Mouse (Mus musculus): ENCODE measurements at regions not wholly inside any gene's neighbourhood (a gene's known extent, or its start where the extent isn't known, plus 50 kb on each side); places are given as distances from the start of the nearest gene placed in this dataset.
A peak's percentile ranks its signal among the peaks of the same experiment; 100 is the strongest.

- Histone ChIP-seq H3K27ac (replicated peaks) (no peak overlapping the region), H3K27me3 (replicated peaks) (no peaks in the 10 kb centered on the region), H3K4me1 (0 out of 2 replicates have a peak, but pooled peaks cover 4% of the 10 kb centered on the region), H3K36me3 (no peaks in the 10 kb centered on the region), H3K4me3 (replicated peaks) (no peak overlapping the region), H3K9ac (replicated peaks) (no peak overlapping the region), H3K4me2 (no peak overlapping the region), H3K9me3 (replicated peaks) (no peaks in the 10 kb centered on the region)
- no peak for ATAC-seq (ENCODE audit: low FRiP score)
- 84% methylated on average over 3 of the region's 3 CpGs for WGBS
Measured at GRCm38 (mm10) chr10:17295157-17295556, 427.9 kb upstream of the Cited2 start.

GRCm38 (mm10) chr10:17299600-17299999 is 423.4 kb upstream of the Cited2 start:
- Histone ChIP-seq H3K4me1 (0 out of 2 replicates have a peak, but pooled peaks cover 4% of the 10 kb centered on the region), H3K9me3 (replicated peaks) (no peaks in the 10 kb centered on the region), H3K9ac (replicated peaks) (no peak overlapping the region), H3K4me2 (no peak overlapping the region), H3K27me3 (replicated peaks) (no peaks in the 10 kb centered on the region), H3K36me3 (no peaks in the 10 kb centered on the region), H3K27ac (replicated peaks) (no peak overlapping the region), H3K4me3 (replicated peaks) (no peak overlapping the region)
- ATAC-seq (ENCODE audit: low FRiP score) = no peak
- 40% methylated on average over 6 of the region's 6 CpGs for WGBS

GRCm38 (mm10) chr10:17326724-17327123 is 396.3 kb upstream of the Cited2 start:
- Histone ChIP-seq H3K9ac (replicated peaks) (no peak overlapping the region), H3K4me2 (no peak overlapping the region), H3K4me1 (peaks cover 14% of the 10 kb centered on the region), H3K4me3 (replicated peaks) (no peak overlapping the region), H3K27me3 (replicated peaks) (no peaks in the 10 kb centered on the region), H3K27ac (replicated peaks) (no peak overlapping the region), H3K9me3 (replicated peaks) (no peaks in the 10 kb centered on the region), H3K36me3 (no peaks in the 10 kb centered on the region)
- no peak for ATAC-seq (ENCODE audit: low FRiP score)
- WGBS = 92% methylated on average over 3 of the region's 3 CpGs

GRCm38 (mm10) chr10:17330904-17331606 is 392.0 kb upstream of the Cited2 start:
- H3K4me3 ChIP-seq (replicated peaks) = peak overlapping the region; percentile 39
- no peaks in the 10 kb centered on the region for H3K36me3 ChIP-seq
- no peaks in the 10 kb centered on the region for H3K9me3 ChIP-seq (replicated peaks)
- peak overlapping the region; percentile 58 for H3K9ac ChIP-seq (replicated peaks)
- peaks cover 30% of the 10 kb centered on the region for H3K4me1 ChIP-seq
- no peaks in the 10 kb centered on the region for H3K27me3 ChIP-seq (replicated peaks)
- peak overlapping the region; percentile 84 for H3K27ac ChIP-seq (replicated peaks)
- H3K4me2 ChIP-seq = peak overlapping the region; percentile 59
- WGBS = 2% methylated on average over 6 of the region's 6 CpGs
- ATAC-seq (ENCODE audit: low FRiP score) = peak; percentile 80

GRCm38 (mm10) chr10:17331607-17332008 is 391.4 kb upstream of the Cited2 start:
- peak; percentile 79 for ATAC-seq (ENCODE audit: low FRiP score)
- peak overlapping the region; percentile 59 for H3K4me2 ChIP-seq
- WGBS = 6% methylated on average over 7 of the region's 7 CpGs
- no peaks in the 10 kb centered on the region for H3K36me3 ChIP-seq
- no peaks in the 10 kb centered on the region for H3K27me3 ChIP-seq (replicated peaks)
- H3K27ac ChIP-seq (replicated peaks) = peak overlapping the region; percentile 84
- H3K4me3 ChIP-seq (replicated peaks) = peak overlapping the region; percentile 39
- no peaks in the 10 kb centered on the region for H3K9me3 ChIP-seq (replicated peaks)
- H3K4me1 ChIP-seq = peaks cover 30% of the 10 kb centered on the region
- H3K9ac ChIP-seq (replicated peaks) = peak overlapping the region; percentile 58

- H3K4me2 ChIP-seq = peak overlapping the region; percentile 59
- no peaks in the 10 kb centered on the region for H3K36me3 ChIP-seq
- no peaks in the 10 kb centered on the region for H3K27me3 ChIP-seq (replicated peaks)
- H3K9me3 ChIP-seq (replicated peaks) = no peaks in the 10 kb centered on the region
- peak overlapping the region; percentile 39 for H3K4me3 ChIP-seq (replicated peaks)
- peaks cover 30% of the 10 kb centered on the region for H3K4me1 ChIP-seq
- 12% methylated on average over 6 of the region's 6 CpGs for WGBS
- H3K27ac ChIP-seq (replicated peaks) = peak overlapping the region; percentile 84
- ATAC-seq (ENCODE audit: low FRiP score) = peak; percentile 68
- peak overlapping the region; percentile 58 for H3K9ac ChIP-seq (replicated peaks)
Measured at GRCm38 (mm10) chr10:17332025-17332767, 390.8 kb upstream of the Cited2 start.

- Histone ChIP-seq H3K4me2 (no peak overlapping the region), H3K4me3 (replicated peaks) (no peak overlapping the region), H3K27ac (replicated peaks) (no peak overlapping the region), H3K4me1 (peaks cover 30% of the 10 kb centered on the region), H3K36me3 (no peaks in the 10 kb centered on the region), H3K27me3 (replicated peaks) (no peaks in the 10 kb centered on the region), H3K9ac (replicated peaks) (no peak overlapping the region), H3K9me3 (replicated peaks) (no peaks in the 10 kb centered on the region)
- WGBS = 28% methylated on average over 3 of the region's 3 CpGs
- ATAC-seq (ENCODE audit: low FRiP score) = no peak
Measured at GRCm38 (mm10) chr10:17332986-17333385, 390.0 kb upstream of the Cited2 start.

GRCm38 (mm10) chr10:17333676-17334075 is 389.3 kb upstream of the Cited2 start:
- no peak overlapping the region for H3K27ac ChIP-seq (replicated peaks)
- 17% methylated on average over 6 of the region's 6 CpGs for WGBS
- ATAC-seq (ENCODE audit: low FRiP score) = no peak

GRCm38 (mm10) chr10:17337217-17337616 is 385.8 kb upstream of the Cited2 start:
- ATAC-seq (ENCODE audit: low FRiP score) = no peak
- 86% methylated on average over 2 of the region's 2 CpGs for WGBS
- no peak overlapping the region for H3K27ac ChIP-seq (replicated peaks)
- H3K9ac ChIP-seq (replicated peaks) = no peak overlapping the region
- no peaks in the 10 kb centered on the region for H3K9me3 ChIP-seq (replicated peaks)
- no peaks in the 10 kb centered on the region for H3K36me3 ChIP-seq
- peaks cover 11% of the 10 kb centered on the region for H3K4me1 ChIP-seq
- H3K4me2 ChIP-seq = no peak overlapping the region
- no peaks in the 10 kb centered on the region for H3K27me3 ChIP-seq (replicated peaks)
- H3K4me3 ChIP-seq (replicated peaks) = no peak overlapping the region

More at GRCm38 (mm10) chr10:17333676-17334075, 389.3 kb upstream of the Cited2 start:
- H3K9ac ChIP-seq (replicated peaks) = no peak overlapping the region
- H3K9me3 ChIP-seq (replicated peaks) = no peaks in the 10 kb centered on the region
- no peaks in the 10 kb centered on the region for H3K36me3 ChIP-seq
- H3K4me3 ChIP-seq (replicated peaks) = no peak overlapping the region
- H3K27me3 ChIP-seq (replicated peaks) = no peaks in the 10 kb centered on the region
- H3K4me2 ChIP-seq = no peak overlapping the region
- H3K4me1 ChIP-seq = peaks cover 30% of the 10 kb centered on the region

- no peak overlapping the region for H3K4me2 ChIP-seq
- no peaks in the 10 kb centered on the region for H3K27me3 ChIP-seq (replicated peaks)
- no peaks in the 10 kb centered on the region for H3K4me1 ChIP-seq
- H3K9me3 ChIP-seq (replicated peaks) = no peaks in the 10 kb centered on the region
- WGBS = 96% methylated on average over 1 of the region's 1 CpGs
- H3K27ac ChIP-seq (replicated peaks) = no peak overlapping the region
- H3K4me3 ChIP-seq (replicated peaks) = no peak overlapping the region
- ATAC-seq (ENCODE audit: low FRiP score) = no peak
- H3K9ac ChIP-seq (replicated peaks) = no peak overlapping the region
- no peaks in the 10 kb centered on the region for H3K36me3 ChIP-seq
Measured at GRCm38 (mm10) chr10:17343829-17344228, 379.2 kb upstream of the Cited2 start.

- H3K9me3 ChIP-seq (replicated peaks) = no peaks in the 10 kb centered on the region
- 0 out of 2 replicates have a peak, but pooled peaks cover 5% of the 10 kb centered on the region for H3K4me1 ChIP-seq
- H3K9ac ChIP-seq (replicated peaks) = no peak overlapping the region
- H3K4me2 ChIP-seq = no peak overlapping the region
- H3K27ac ChIP-seq (replicated peaks) = no peak overlapping the region
- ATAC-seq (ENCODE audit: low FRiP score) = no peak
- H3K4me3 ChIP-seq (replicated peaks) = no peak overlapping the region
- H3K36me3 ChIP-seq = no peaks in the 10 kb centered on the region
- WGBS = 64% methylated on average over 14 of the region's 14 CpGs
- H3K27me3 ChIP-seq (replicated peaks) = no peaks in the 10 kb centered on the region
Measured at GRCm38 (mm10) chr10:17352202-17352994, 370.6 kb upstream of the Cited2 start.

Measured in neural tube, embryonic 15.5 days (tissue).